Mouse (Mus musculus): ENCODE data around the gene Olfr464.

GRCm38 (mm10) chr11:87966214-87966613 is 45.4 kb upstream of the Olfr464 start:
- TF ChIP-seq CTCF (IDR thresholded peaks at IDR 0.05; ENCODE audit: low read depth), result no peak
- TF ChIP-seq EP300 (IDR thresholded peaks at IDR 0.05; ENCODE audit: low read depth), result no peak

Measured in liver, postnatal 0 days (tissue).